Comparison of ENCODE assay signal across 8 mouse cellular contexts in the genomic region with DNA sequence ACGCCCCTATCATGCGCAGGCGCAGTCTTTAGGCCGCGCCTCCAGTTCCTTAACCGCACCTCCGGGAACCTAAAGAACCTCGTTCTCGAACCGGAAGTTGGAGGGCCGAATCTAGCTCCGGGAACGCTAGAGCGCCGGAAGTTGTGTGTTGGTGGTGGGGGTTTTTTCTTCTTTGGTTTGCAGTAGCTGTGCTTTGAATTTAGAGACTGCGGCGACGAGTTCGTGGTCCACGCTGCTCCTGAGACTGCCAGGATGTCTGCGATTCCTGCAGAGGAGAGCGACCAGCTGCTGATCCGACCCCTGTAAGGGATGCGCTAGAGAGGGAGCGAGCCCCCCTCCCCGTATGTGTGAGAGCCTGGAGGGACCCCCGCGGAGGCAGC. TPM values are rescaled to one million over a fixed set of nuclear protein-coding genes. Genes with fewer than 3 reads are reported as not detected.
DNase-seq lines count a peak whose midpoint lies in the region; ATAC-seq lines count a peak whose summit lies in the region.

A gene (minus strand): TSS at position 42 of the 380 bp plus-strand sequence.

- peak; percentile 96 for ATAC-seq in intestine, embryonic 14.5 days (replicated peaks; ENCODE audit: low FRiP score, low TSS enrichment, low read depth)
- peak; percentile 86 for ATAC-seq in megakaryocyte progenitor cell, adult 5-6 weeks (replicated peaks; ENCODE audit: poor library complexity)

- peak within 1 kb of the TSS; percentile 82 for H3K4me2 ChIP-seq in intestine, embryonic 14.5 days (ENCODE audit: low read length)

- peaks cover 12% of the 10 kb centered on the region for H3K4me1 ChIP-seq in intestine, embryonic 14.5 days (replicated peaks; ENCODE audit: control insufficient read depth, insufficient read depth, low read length)

- H3K9ac ChIP-seq in intestine, embryonic 14.5 days (ENCODE audit: low read length), result peak within 1 kb of the TSS; percentile 89

- H3K9me3 ChIP-seq in intestine, embryonic 14.5 days (ENCODE audit: control insufficient read depth, low read length), result no peaks in the 10 kb centered on the region

- peak within 1 kb of the TSS; percentile 85 for H3K27ac ChIP-seq in intestine, embryonic 14.5 days (ENCODE audit: low read depth)

- under 1% methylated on average over 28 of the region's 28 CpGs for WGBS in intestine, embryonic 14.5 days

- H3K27me3 ChIP-seq in intestine, embryonic 14.5 days (replicated peaks; ENCODE audit: control insufficient read depth, insufficient read depth, low read length), result no peaks in the 10 kb centered on the region

- intact Hi-C loops in gastrocnemius, postnatal 36 days (cut with DNase I), result no loop called here
- intact Hi-C loops in left cerebral cortex, postnatal 10 days (cut with DNase I), result no loop called here

- DNase-seq in adrenal gland, postnatal 10 days, result peak; percentile 100
- DNase-seq in embryo, embryonic 11.5 days (ENCODE audit: low read depth, low spot score), result peak; percentile 98
- DNase-seq in gastrocnemius, postnatal 36 days, result peak; percentile 99
- DNase-seq in intestine, embryonic 14.5 days (ENCODE audit: low spot score), result peak; percentile 97
- DNase-seq in left cerebral cortex, postnatal 10 days (ENCODE audit: extremely low spot score in 1 of 2, low spot score in 2 of 2), result peak; percentile 99
- DNase-seq in right cerebral cortex, postnatal 25 days, result peak; percentile 97
- peak; percentile 96 for DNase-seq in yolk sac, embryonic 10.5 days (ENCODE audit: low spot score)

- H3K36me3 ChIP-seq in intestine, embryonic 14.5 days (ENCODE audit: control insufficient read depth, insufficient read depth, low read length), result peaks cover 16% of the 10 kb centered on the region

- peak within 1 kb of the TSS; percentile 95 for H3K4me3 ChIP-seq in intestine, embryonic 14.5 days (ENCODE audit: low read depth, low read length)

RNA-seq across cellular contexts. Expression of the gene that starts here (rescaled TPM):
- 10 to 100 TPM; 58.7 to 63.3 TPM for total RNA-seq in adrenal gland, postnatal 10 days (2021)
- total RNA-seq in gastrocnemius, postnatal 36 days (2021), result 10 to 100 TPM; 35.8 to 39.7 TPM
- polyA plus RNA-seq in intestine, embryonic 14.5 days (2014; fragmentation: Nextera tagmentation; extraction: Ambion mirVana), result 48.7 and 50.5 TPM in 2 replicates
- 10 to 100 TPM; 36.4 to 38.8 TPM for total RNA-seq in left cerebral cortex, postnatal 10 days (2021)
- 36.5 and 40.6 TPM in 2 replicates for total RNA-seq in megakaryocyte progenitor cell, adult 5-6 weeks (2015)
- total RNA-seq in megakaryocyte progenitor cell, adult 5-6 weeks (2017), result 28.4 and 32.2 TPM in 2 replicates

Comparison
In these comparisons a context has a peak if more than half of its experiments do, and no peak if none do; other contexts are left out.
1. Peak in every context shown above with its lines: DNase-seq, ATAC-seq, H3K4me3 ChIP-seq and H3K27ac ChIP-seq.